Mouse (Mus musculus) kidney, postnatal 25 days (tissue): Measurements from ENCODE around the gene Mgat5.

Experiments
- DNase-seq, 2 experiments: peaks; one replicate each; pipeline ENCODE4 v3.0.0; 2021; ENCODE audit warnings: mixed read lengths in 2 of 2

Gene Mgat5

GRCm38 (mm10) chr1:127442880-127443877 is 238.4 kb downstream of the Mgat5 start:
- no peak for DNase-seq

GRCm38 (mm10) chr1:127444836-127445485 is 240.1 kb downstream of the Mgat5 start:
- DNase-seq, result peak; percentile 65 to 75

GRCm38 (mm10) chr1:127453397-127453796 is 248.6 kb downstream of the Mgat5 start:
- DNase-seq, result no peak

- DNase-seq, result peak; percentile 64 to 72
Observed at GRCm38 (mm10) chr1:127459015-127459451, 254.2 kb downstream of the Mgat5 start.

- no peak for DNase-seq
Observed at GRCm38 (mm10) chr1:127459576-127459975, 254.8 kb downstream of the Mgat5 start.

- no peak for DNase-seq
Observed at GRCm38 (mm10) chr1:127461017-127461416, 256.2 kb downstream of the Mgat5 start.

- DNase-seq, result no peak
Observed at GRCm38 (mm10) chr1:127464041-127464440, 259.2 kb downstream of the Mgat5 start.

GRCm38 (mm10) chr1:127465292-127465691 is 260.5 kb downstream of the Mgat5 start:
- DNase-seq, result peak; percentile 33 to 52

GRCm38 (mm10) chr1:127467238-127467637 is 262.4 kb downstream of the Mgat5 start:
- no peak for DNase-seq

GRCm38 (mm10) chr1:127470175-127470574 is 265.4 kb downstream of the Mgat5 start:
- DNase-seq, result no peak

GRCm38 (mm10) chr1:127475756-127476155 is 270.9 kb downstream of the Mgat5 start:
- DNase-seq, result no peak

GRCm38 (mm10) chr1:127482911-127483310 is 278.1 kb downstream of the Mgat5 start:
- DNase-seq, result no peak

- DNase-seq, result no peak
Observed at GRCm38 (mm10) chr1:127484188-127484587, 279.4 kb downstream of the Mgat5 start.

- peak in 1 of 2 experiments; percentile 70 for DNase-seq
Observed at GRCm38 (mm10) chr1:127484826-127485225, 280.0 kb downstream of the Mgat5 start.

GRCm38 (mm10) chr1:127487161-127487560 is 282.3 kb downstream of the Mgat5 start:
- DNase-seq, result peak; percentile 53 to 57

- peak; percentile 76 to 81 for DNase-seq
Observed at GRCm38 (mm10) chr1:127496737-127497543, 292.1 kb downstream of the Mgat5 start.

GRCm38 (mm10) chr1:127498746-127499145 is 293.9 kb downstream of the Mgat5 start:
- no peak for DNase-seq

- DNase-seq, result peak; percentile 70 to 84
Observed at GRCm38 (mm10) chr1:127500219-127500618, 295.4 kb downstream of the Mgat5 start.

- DNase-seq, result no peak
Observed at GRCm38 (mm10) chr1:127500701-127501100, 295.9 kb downstream of the Mgat5 start.

- DNase-seq, result no peak
Observed at GRCm38 (mm10) chr1:127507042-127507650, 302.3 kb downstream of the Mgat5 start.

- DNase-seq, result no peak
Observed at GRCm38 (mm10) chr1:127508067-127508739, 303.4 kb downstream of the Mgat5 start.

- no peak for DNase-seq
Observed at GRCm38 (mm10) chr1:127508921-127509320, 304.1 kb downstream of the Mgat5 start.
